ENCODE assay signal across 18 mouse cellular contexts in genomic region chr3:10082545-10083062, GRCm38 (mm10). TPM values are rescaled to one million over a fixed set of nuclear protein-coding genes. Genes with fewer than 3 reads are reported as not detected.
A peak's percentile ranks its signal among the peaks of the same experiment; 100 is the strongest.
DNase-seq lines count a peak whose midpoint lies in the region; ATAC-seq and TF ChIP-seq lines count a peak whose summit lies in the region.
"Had no signal": no experiment of that assay in that cellular context is flagged by ENCODE, and none has a peak within 500 bp of the region (broad histone marks: within the 10 kb centered on the region; RNA-seq: fewer than 3 reads in every experiment).

No protein-coding gene starts in this region.

- DNase-seq in embryonic facial prominence, embryonic 11.5 days (ENCODE audit: low spot score): no peak
- DNase-seq in embryonic facial prominence, embryonic 10.5 days (ENCODE audit: low spot score): no peak
- DNase-seq in neural tube, embryonic 10.5 days (ENCODE audit: extremely low spot score, low spot score): no peak
- no peak for DNase-seq in stomach, postnatal 0 days (ENCODE audit: low spot score)
- DNase-seq: adrenal gland, adult 2 months; gastrocnemius, postnatal 14 days; kidney, adult 11 months; lung, postnatal 4 days had no signal

- no peak for TF ChIP-seq EP300 in stomach, postnatal 0 days (optimal IDR thresholded peaks at IDR 0.05)

- no peaks in the 10 kb centered on the region for H3K27me3 ChIP-seq in embryonic facial prominence, embryonic 11.5 days (ENCODE audit: control insufficient read depth, insufficient read depth, low read length)
- H3K27me3 ChIP-seq in embryonic facial prominence, embryonic 10.5 days (replicated peaks; ENCODE audit: low read depth, poor library complexity, severe bottlenecking): peaks cover 16% of the 10 kb centered on the region
- H3K27me3 ChIP-seq in hindbrain, embryonic 16.5 days (replicated peaks; ENCODE audit: control insufficient read depth, insufficient read depth, low read length): no peaks in the 10 kb centered on the region
- H3K27me3 ChIP-seq in hindbrain, embryonic 12.5 days: peaks cover 3% of the 10 kb centered on the region; the same call in 1 of the 2 replicates
- H3K27me3 ChIP-seq in neural tube, embryonic 13.5 days: peaks cover 2% of the 10 kb centered on the region; the same call in 1 of the 2 replicates
- H3K27me3 ChIP-seq in stomach, postnatal 0 days (ENCODE audit: control insufficient read depth, insufficient read depth, low read length): no peaks in the 10 kb centered on the region
- H3K27me3 ChIP-seq: lung, embryonic 15.5 days; stomach, embryonic 15.5 days had no signal

- H3K36me3 ChIP-seq in embryonic facial prominence, embryonic 11.5 days (replicated peaks; ENCODE audit: control insufficient read depth, insufficient read depth, low read depth, low read length): no peaks in the 10 kb centered on the region
- H3K36me3 ChIP-seq in embryonic facial prominence, embryonic 10.5 days (replicated peaks): no peaks in the 10 kb centered on the region
- H3K36me3 ChIP-seq in hindbrain, embryonic 16.5 days (ENCODE audit: control insufficient read depth, insufficient read depth, low read length): no peaks in the 10 kb centered on the region
- H3K36me3 ChIP-seq in hindbrain, embryonic 12.5 days: no peaks in the 10 kb centered on the region
- H3K36me3 ChIP-seq in neural tube, embryonic 13.5 days: no peaks in the 10 kb centered on the region
- H3K36me3 ChIP-seq in stomach, postnatal 0 days (ENCODE audit: control insufficient read depth, insufficient read depth, low read length): no peaks in the 10 kb centered on the region
- H3K36me3 ChIP-seq: lung, embryonic 15.5 days; midbrain, embryonic 10.5 days; stomach, embryonic 15.5 days had no signal

- no peak for ATAC-seq in embryonic facial prominence, embryonic 11.5 days (replicated peaks; ENCODE audit: insufficient number of reproducible peaks, low FRiP score, low TSS enrichment, low read depth)
- no peak for ATAC-seq in hindbrain, embryonic 16.5 days
- no peak for ATAC-seq in hindbrain, embryonic 12.5 days (ENCODE audit: low FRiP score)
- no peak for ATAC-seq in neural tube, embryonic 13.5 days (ENCODE audit: low read depth)
- peak; percentile 63; the same call in 1 of the 2 replicates for ATAC-seq in stomach, postnatal 0 days (ENCODE audit: low FRiP score, low TSS enrichment)
- ATAC-seq in megakaryocyte, adult 5-6 weeks (ENCODE audit: poor library complexity, severe bottlenecking): no peak
- ATAC-seq: CD4-positive, CD25-positive, alpha-beta regulatory T cell, adult 4 months had no signal

- H3K4me3 ChIP-seq in embryonic facial prominence, embryonic 11.5 days (ENCODE audit: low read depth, low read length): no peak overlapping the region
- H3K4me3 ChIP-seq in embryonic facial prominence, embryonic 10.5 days: no peak overlapping the region
- no peak overlapping the region for H3K4me3 ChIP-seq in hindbrain, embryonic 16.5 days (ENCODE audit: low read length)
- no peak overlapping the region for H3K4me3 ChIP-seq in hindbrain, embryonic 12.5 days
- no peak overlapping the region for H3K4me3 ChIP-seq in neural tube, embryonic 13.5 days
- no peak overlapping the region for H3K4me3 ChIP-seq in stomach, postnatal 0 days (ENCODE audit: low read depth, low read length)
- H3K4me3 ChIP-seq: lung, embryonic 15.5 days; midbrain, embryonic 10.5 days; stomach, embryonic 15.5 days had no signal

- peak overlapping the region; percentile 6; the same call in 1 of the 2 replicates for H3K9ac ChIP-seq in embryonic facial prominence, embryonic 11.5 days (replicated peaks; ENCODE audit: low read length)
- no peak overlapping the region for H3K9ac ChIP-seq in hindbrain, embryonic 16.5 days (ENCODE audit: low read depth, low read length)
- no peak overlapping the region for H3K9ac ChIP-seq in hindbrain, embryonic 12.5 days
- H3K9ac ChIP-seq in neural tube, embryonic 13.5 days: no peak overlapping the region
- no peak overlapping the region for H3K9ac ChIP-seq in stomach, postnatal 0 days (ENCODE audit: low read length)
- H3K9ac ChIP-seq: liver, embryonic 14.5 days; lung, embryonic 15.5 days; stomach, embryonic 15.5 days had no signal

- H3K4me2 ChIP-seq in embryonic facial prominence, embryonic 11.5 days (ENCODE audit: low read depth, low read length): no peak overlapping the region
- H3K4me2 ChIP-seq in hindbrain, embryonic 16.5 days (ENCODE audit: low read length): no peak overlapping the region
- H3K4me2 ChIP-seq in hindbrain, embryonic 12.5 days (replicated peaks): no peak overlapping the region
- H3K4me2 ChIP-seq in neural tube, embryonic 13.5 days: no peak overlapping the region
- no peak overlapping the region for H3K4me2 ChIP-seq in stomach, postnatal 0 days (replicated peaks; ENCODE audit: low read depth)
- H3K4me2 ChIP-seq: lung, embryonic 15.5 days; stomach, embryonic 15.5 days had no signal

- H3K27ac ChIP-seq in embryonic facial prominence, embryonic 11.5 days (replicated peaks; ENCODE audit: low read depth, low read length): no peak overlapping the region
- no peak overlapping the region for H3K27ac ChIP-seq in embryonic facial prominence, embryonic 10.5 days (replicated peaks)
- H3K27ac ChIP-seq in hindbrain, embryonic 16.5 days (ENCODE audit: low read depth, low read length): peak overlapping the region; percentile 46
- H3K27ac ChIP-seq in hindbrain, embryonic 12.5 days: no peak overlapping the region
- 0 out of 2 replicates have a peak overlapping the region, but pooled peaks have one; percentile 23 for H3K27ac ChIP-seq in neural tube, embryonic 13.5 days (replicated peaks)
- H3K27ac ChIP-seq in stomach, postnatal 0 days (replicated peaks): peak overlapping the region; percentile 71
- H3K27ac ChIP-seq: liver, embryonic 14.5 days; lung, embryonic 15.5 days; midbrain, embryonic 10.5 days; stomach, embryonic 15.5 days had no signal

- TF ChIP-seq CTCF in stomach, postnatal 0 days (IDR thresholded peaks at IDR 0.05; ENCODE audit: low read depth): no peak

- H3K4me1 ChIP-seq in embryonic facial prominence, embryonic 11.5 days (ENCODE audit: control insufficient read depth, insufficient read depth, low read length): no peaks in the 10 kb centered on the region
- H3K4me1 ChIP-seq in embryonic facial prominence, embryonic 10.5 days: peaks cover 8% of the 10 kb centered on the region
- H3K4me1 ChIP-seq in hindbrain, embryonic 16.5 days (ENCODE audit: control insufficient read depth, insufficient read depth, low read depth, low read length): no peaks in the 10 kb centered on the region
- no peaks in the 10 kb centered on the region for H3K4me1 ChIP-seq in hindbrain, embryonic 12.5 days
- H3K4me1 ChIP-seq in neural tube, embryonic 13.5 days (replicated peaks): peaks cover 7% of the 10 kb centered on the region; the same call in 1 of the 2 replicates
- no peaks in the 10 kb centered on the region for H3K4me1 ChIP-seq in stomach, postnatal 0 days (replicated peaks; ENCODE audit: control insufficient read depth, insufficient read depth)
- H3K4me1 ChIP-seq: lung, embryonic 15.5 days; midbrain, embryonic 10.5 days; stomach, embryonic 15.5 days had no signal

- WGBS in embryonic facial prominence, embryonic 11.5 days: 75% methylated on average over 4 of the region's 4 CpGs
- WGBS in embryonic facial prominence, embryonic 10.5 days: 68% methylated on average over 4 of the region's 4 CpGs
- WGBS in hindbrain, embryonic 16.5 days: 62% methylated on average over 4 of the region's 4 CpGs
- 68% methylated on average over 4 of the region's 4 CpGs for WGBS in hindbrain, embryonic 12.5 days
- 62% methylated on average over 4 of the region's 4 CpGs for WGBS in neural tube, embryonic 13.5 days
- WGBS in stomach, postnatal 0 days: 37% methylated on average over 4 of the region's 4 CpGs

- no peaks in the 10 kb centered on the region for H3K9me3 ChIP-seq in embryonic facial prominence, embryonic 11.5 days (replicated peaks; ENCODE audit: control insufficient read depth, low read length)
- peaks cover 2% of the 10 kb centered on the region; the same call in 1 of the 2 replicates for H3K9me3 ChIP-seq in embryonic facial prominence, embryonic 10.5 days
- no peaks in the 10 kb centered on the region for H3K9me3 ChIP-seq in hindbrain, embryonic 16.5 days (ENCODE audit: control insufficient read depth, low read length)
- no peaks in the 10 kb centered on the region for H3K9me3 ChIP-seq in hindbrain, embryonic 12.5 days (replicated peaks)
- H3K9me3 ChIP-seq in neural tube, embryonic 13.5 days: no peaks in the 10 kb centered on the region
- H3K9me3 ChIP-seq in stomach, postnatal 0 days (ENCODE audit: control insufficient read depth, low read length): no peaks in the 10 kb centered on the region
- H3K9me3 ChIP-seq: lung, embryonic 15.5 days; midbrain, embryonic 10.5 days; stomach, embryonic 15.5 days had no signal

RNA-seq across cellular contexts. Expression of gene Gm9833, which starts 5.3 kb away (rescaled TPM):
- 5.6 and 6.3 TPM in 2 replicates for polyA plus RNA-seq in embryonic facial prominence, embryonic 11.5 days (2014; fragmentation: Nextera tagmentation; extraction: Ambion mirVana)
- 5.0 and 5.6 TPM in 2 replicates for polyA plus RNA-seq in embryonic facial prominence, embryonic 10.5 days (2016; fragmentation: Nextera tagmentation; extraction: Ambion mirVana)
- polyA plus RNA-seq in hindbrain, embryonic 16.5 days (2015; fragmentation: Nextera tagmentation; extraction: Ambion mirVana): 7.2 and 7.6 TPM in 2 replicates
- polyA plus RNA-seq in hindbrain, embryonic 12.5 days (2016; fragmentation: Nextera tagmentation; extraction: Ambion mirVana): 7.9 and 9.8 TPM in 2 replicates
- polyA plus RNA-seq in neural tube, embryonic 13.5 days (2015; fragmentation: Nextera tagmentation; extraction: Ambion mirVana): 7.0 and 7.9 TPM in 2 replicates
- polyA plus RNA-seq in stomach, postnatal 0 days (2015; fragmentation: Nextera tagmentation; extraction: Ambion mirVana): 0.69 and 0.75 TPM in 2 replicates
- 0.50 and 0.78 TPM in 2 replicates for total RNA-seq in megakaryocyte, adult 5-6 weeks (2015)
- 5.5 and 9.8 TPM in 2 replicates for total RNA-seq in megakaryocyte, adult 5-6 weeks (2017)
- polyA plus RNA-seq: adrenal gland, adult 2 months; large intestine, adult 2 months had no signal

Comparison
In these comparisons a context has a peak if more than half of its experiments do, and no peak if none do; other contexts are left out.
1. H3K27ac ChIP-seq: peak in hindbrain, embryonic 16.5 days (single experiment), neural tube, embryonic 13.5 days (single experiment) and stomach, postnatal 0 days (single experiment); none in embryonic facial prominence, embryonic 11.5 days (single experiment), embryonic facial prominence, embryonic 10.5 days (single experiment) and hindbrain, embryonic 12.5 days (single experiment).